Mouse (Mus musculus) embryo, embryonic 10 days (tissue): Measurements from ENCODE around the gene Ranbp17.

ENCODE experiments used
- DNase-seq: peaks from one replicate; pipeline ENCODE4 v3.0.0-alpha.2; 2015; ENCODE audit warnings: low spot score

The Ranbp17 gene

DNA sequence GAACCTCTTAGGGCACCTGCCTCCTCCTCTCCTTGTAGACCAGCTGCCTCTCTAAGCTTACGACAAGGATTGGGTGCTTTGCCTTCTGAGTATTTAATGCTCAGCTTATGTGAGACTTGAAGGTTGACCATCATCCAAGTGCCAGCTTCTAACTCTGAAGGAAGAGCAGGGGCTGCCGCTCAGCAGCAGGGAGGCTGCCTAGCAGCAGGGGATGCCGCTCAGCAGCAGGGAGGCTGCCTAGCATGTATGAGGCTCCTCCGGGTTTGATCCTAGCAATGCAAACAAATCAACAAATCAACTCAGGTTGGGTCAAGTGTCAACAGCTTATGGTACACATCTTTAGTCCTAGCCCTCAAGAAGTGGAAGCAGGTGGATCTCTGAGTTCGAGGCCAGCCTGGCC, 281.5 kb downstream of the Ranbp17 start:
- no peak for DNase-seq

- no peak for DNase-seq
Measured at GRCm38 (mm10) chr11:33228186-33228585, 285.4 kb downstream of the Ranbp17 start.

- DNase-seq: peak; percentile 31
Measured at GRCm38 (mm10) chr11:33226516-33226915, 287.0 kb downstream of the Ranbp17 start.

DNA sequence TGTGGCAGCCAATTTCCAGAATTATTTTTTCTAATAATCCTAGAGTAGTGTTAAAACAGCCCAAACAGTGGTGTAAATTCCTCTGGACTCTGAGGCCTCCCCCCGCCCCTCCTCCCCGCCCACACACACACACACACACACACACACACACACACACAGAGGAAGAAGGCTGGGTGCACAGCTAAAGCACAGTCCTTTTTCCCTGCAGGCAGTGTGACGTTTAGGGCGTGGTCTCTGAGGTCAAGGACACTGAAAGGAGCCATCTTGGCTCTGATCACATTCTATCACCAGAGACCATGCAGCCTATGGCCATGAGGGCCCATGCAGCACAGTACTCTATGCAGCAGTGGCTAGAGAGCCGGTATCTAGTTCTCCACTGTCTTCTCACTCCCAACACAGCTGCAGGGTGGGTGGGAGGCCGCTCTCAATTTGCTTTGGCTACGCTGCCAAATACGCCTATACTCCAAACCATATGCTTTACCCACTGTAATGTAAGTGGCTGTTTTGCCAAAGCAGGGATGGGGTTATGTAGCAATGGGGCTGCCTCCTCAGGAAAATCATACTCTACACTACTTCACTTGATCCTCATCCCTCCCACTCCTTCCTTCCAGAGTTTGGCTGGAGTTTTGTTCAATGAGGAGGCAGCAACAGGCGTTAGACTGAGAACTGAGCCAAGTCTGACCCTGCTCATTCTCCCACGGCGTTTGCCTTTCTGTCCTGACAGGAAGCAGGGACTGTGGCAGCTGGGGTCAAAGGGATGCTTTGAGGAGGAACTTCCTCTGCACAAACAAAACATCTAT, 291.8 kb downstream of the Ranbp17 start:
- no peak for DNase-seq

DNA sequence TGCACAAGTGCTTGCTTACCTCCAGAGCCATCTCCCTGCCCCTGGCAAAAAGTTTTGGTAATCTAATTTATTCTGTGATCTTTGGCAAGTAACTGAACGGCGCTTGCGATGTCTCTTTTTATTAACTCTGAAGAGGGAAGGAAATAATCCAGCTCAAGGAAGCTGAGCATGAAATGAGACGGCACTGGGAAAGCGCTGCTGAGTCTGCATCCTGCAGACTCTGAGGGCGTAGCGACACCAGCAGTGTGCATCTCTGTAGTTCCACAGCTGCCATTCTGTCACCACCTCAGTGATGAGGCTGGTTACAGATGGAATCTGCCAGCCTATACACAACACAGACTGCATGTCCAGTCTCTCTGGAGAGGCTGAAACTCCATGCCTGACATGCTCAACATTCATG, 292.8 kb downstream of the Ranbp17 start:
- DNase-seq: no peak

- DNase-seq: no peak
Measured at GRCm38 (mm10) chr11:33217384-33218079, 296.0 kb downstream of the Ranbp17 start.

- no peak for DNase-seq
Measured at GRCm38 (mm10) chr11:33207411-33207810, 306.1 kb downstream of the Ranbp17 start.

DNA sequence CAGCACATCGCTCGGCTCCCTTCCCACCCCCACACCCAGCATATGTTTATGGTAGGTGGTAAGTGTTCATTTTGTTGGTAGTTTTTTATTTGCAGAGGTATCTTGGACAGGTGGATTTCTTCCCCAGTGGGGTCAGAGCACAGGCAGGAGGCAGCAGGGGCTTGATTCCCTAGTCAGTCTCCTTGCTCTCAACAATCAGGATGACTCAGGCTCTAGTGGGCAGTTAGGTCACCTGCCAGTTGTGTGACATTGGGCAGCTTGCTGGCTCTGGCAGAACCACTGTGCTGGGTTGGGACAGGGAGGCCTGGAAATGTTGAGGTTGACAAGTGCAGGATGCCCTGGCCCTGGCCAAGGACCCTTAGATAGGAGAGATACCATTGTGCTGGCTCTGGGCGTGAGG, 308.6 kb downstream of the Ranbp17 start:
- DNase-seq: no peak

DNA sequence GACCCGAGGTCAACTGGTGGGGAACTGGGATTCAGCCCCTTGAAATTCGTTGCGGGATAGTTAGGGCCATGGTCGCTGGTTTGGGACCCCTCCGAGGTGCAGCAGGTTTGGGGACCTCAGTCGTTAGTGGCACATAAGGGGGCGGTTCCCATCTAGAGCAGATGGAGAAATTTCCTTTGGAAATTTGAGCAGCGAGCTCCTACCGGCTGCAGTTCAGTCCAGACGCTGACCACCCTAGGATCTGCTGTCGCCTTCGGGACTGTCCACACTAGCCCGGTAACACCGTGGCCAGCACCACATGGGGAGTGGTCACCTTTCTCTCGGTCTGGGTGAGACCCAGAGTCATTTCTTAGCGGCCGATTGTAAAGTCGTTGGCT, 309.2 kb downstream of the Ranbp17 start:
- DNase-seq: peak; percentile 27

DNA sequence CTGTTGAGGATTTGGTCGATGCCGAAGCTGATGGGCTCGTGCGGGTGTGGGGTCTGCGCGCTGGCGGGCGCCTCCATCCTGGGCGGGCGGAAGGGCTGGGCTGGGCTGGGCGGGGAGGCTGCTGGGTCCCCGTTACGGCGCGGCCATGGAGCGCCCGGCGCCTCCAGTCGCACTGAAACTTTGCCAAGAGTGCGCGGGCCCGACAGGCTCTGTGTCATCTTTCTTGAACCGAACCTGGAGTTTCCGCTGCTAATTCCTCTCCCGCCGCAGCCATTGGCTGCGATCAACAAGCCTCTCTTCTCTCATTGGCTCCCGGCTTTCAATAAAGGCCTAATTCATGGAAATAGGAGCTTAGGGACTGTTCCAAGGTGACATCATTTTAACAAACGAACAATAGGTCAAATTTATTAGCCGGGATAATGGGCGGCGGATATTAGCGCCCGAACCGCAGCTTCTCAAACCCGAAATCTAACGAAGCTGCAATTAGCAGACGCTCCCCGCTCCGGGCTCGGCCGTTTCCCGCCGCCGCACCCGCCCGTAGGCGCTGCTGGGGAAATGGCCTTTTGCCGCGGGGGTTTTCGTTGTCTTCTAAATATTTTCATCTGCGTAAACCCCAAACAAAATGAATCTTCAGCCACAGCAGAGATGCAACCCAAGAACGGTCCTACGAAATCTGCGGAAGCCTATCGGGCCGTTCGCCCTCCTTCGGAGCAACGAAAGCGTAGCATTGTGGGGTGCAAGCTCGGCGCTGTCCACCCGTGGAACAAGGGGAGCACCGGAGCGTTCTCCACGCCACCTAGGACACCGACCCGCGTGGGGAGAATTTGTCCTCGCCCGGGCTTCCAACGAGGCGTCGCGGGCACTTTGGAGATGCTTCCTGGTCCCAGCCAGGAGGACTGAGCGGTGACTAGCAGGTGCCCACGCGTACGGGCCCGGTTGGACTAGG, 309.9 kb downstream of the Ranbp17 start, which contains the start of gene Tlx3:
Gene Tlx3, minus strand, starts transcription at position 207 of the 946 bp plus-strand sequence.
- peak; percentile 81 for DNase-seq

DNA sequence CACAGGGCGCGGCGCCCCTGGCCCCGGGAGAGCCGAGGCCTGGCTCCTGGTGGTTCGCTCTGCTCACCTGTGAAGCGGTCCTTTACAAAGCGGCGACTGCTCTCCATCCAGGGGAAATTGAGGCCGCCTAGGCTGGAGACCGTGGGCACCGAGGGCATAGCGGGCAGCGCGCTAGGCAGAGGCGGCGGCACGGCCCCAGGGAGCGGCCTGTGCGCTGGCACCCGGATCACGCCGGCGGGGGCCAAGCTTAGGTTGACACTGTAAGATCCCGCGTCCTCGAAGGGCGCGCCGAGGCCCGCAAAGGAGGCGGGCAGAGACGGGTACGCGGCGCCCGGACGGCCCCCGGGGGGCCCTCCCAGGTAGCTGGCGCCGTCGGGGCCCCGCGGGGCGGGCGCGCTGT, 310.6 kb downstream of the Ranbp17 start:
- no peak for DNase-seq

- peak; percentile 39 for DNase-seq
Measured at GRCm38 (mm10) chr11:33202296-33202695, 311.2 kb downstream of the Ranbp17 start.

GRCm38 (mm10) chr11:33201626-33202010, 311.9 kb downstream of the Ranbp17 start:
- DNase-seq: no peak

- peak; percentile 84 for DNase-seq
Measured at GRCm38 (mm10) chr11:33200764-33201625, 312.6 kb downstream of the Ranbp17 start.

- DNase-seq: peak; percentile 38
Measured at GRCm38 (mm10) chr11:33199906-33200763, 313.4 kb downstream of the Ranbp17 start.

GRCm38 (mm10) chr11:33199117-33199514, 314.4 kb downstream of the Ranbp17 start:
- DNase-seq: peak; percentile 49

- DNase-seq: no peak
Measured at GRCm38 (mm10) chr11:33198351-33199116, 315.0 kb downstream of the Ranbp17 start.

DNA sequence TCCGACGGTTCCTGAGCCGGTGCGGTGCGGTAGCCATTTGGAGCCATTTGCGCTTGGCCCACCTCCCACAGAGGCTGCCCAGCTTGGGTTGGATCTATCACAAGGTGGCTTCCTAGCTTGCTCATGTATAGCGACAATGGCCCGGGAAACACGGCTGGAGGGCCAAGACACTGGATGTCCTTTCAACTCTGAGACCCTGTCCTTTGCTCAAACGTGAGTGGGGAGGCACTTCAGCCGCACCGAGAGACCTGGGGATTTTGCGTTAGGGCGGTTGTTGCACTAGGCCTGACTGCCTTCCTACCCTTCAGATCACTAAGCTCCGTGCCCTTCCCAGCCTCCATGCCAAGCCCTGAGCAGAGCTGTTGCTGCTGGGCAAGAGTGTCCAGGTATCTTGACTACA, 315.9 kb downstream of the Ranbp17 start:
- DNase-seq: no peak

- DNase-seq: no peak
Measured at GRCm38 (mm10) chr11:33197133-33197514, 316.4 kb downstream of the Ranbp17 start.
